11 mouse cellular contexts compared by ENCODE assay signal in genomic region chr13:89453819-89454218, GRCm38 (mm10).
"Had no signal": no experiment of that assay in that cellular context is flagged by ENCODE, and none has a peak within 500 bp of the region (broad histone marks: within the 10 kb centered on the region; RNA-seq: fewer than 3 reads in every experiment).

No protein-coding gene starts in this region.

- DNase-seq: kidney, adult 8-10 months; kidney, postnatal 25 days; layer of hippocampus, adult 9-11 months; lung, postnatal 14 days; right cerebral cortex, postnatal 14 days; thymus, postnatal 4 days had no signal

- ATAC-seq: liver, embryonic 12.5 days; midbrain, embryonic 13.5 days had no signal

- H3K9me3 ChIP-seq: limb, embryonic 13.5 days; liver, embryonic 12.5 days; lung, embryonic 15.5 days; midbrain, embryonic 13.5 days had no signal

- H3K4me2 ChIP-seq: limb, embryonic 13.5 days; liver, embryonic 12.5 days; lung, embryonic 15.5 days; midbrain, embryonic 13.5 days had no signal

- H3K4me1 ChIP-seq: limb, embryonic 13.5 days; liver, embryonic 12.5 days; lung, embryonic 15.5 days; midbrain, embryonic 13.5 days had no signal

- H3K9ac ChIP-seq: limb, embryonic 13.5 days; liver, embryonic 12.5 days; lung, embryonic 15.5 days; midbrain, embryonic 13.5 days had no signal

- H3K27ac ChIP-seq: limb, embryonic 13.5 days; liver, embryonic 12.5 days; lung, embryonic 15.5 days; macrophage; midbrain, embryonic 13.5 days had no signal

- H3K27me3 ChIP-seq: limb, embryonic 13.5 days; liver, embryonic 12.5 days; lung, embryonic 15.5 days; midbrain, embryonic 13.5 days had no signal

- H3K4me3 ChIP-seq: limb, embryonic 13.5 days; liver, embryonic 12.5 days; lung, embryonic 15.5 days; midbrain, embryonic 13.5 days had no signal

- H3K36me3 ChIP-seq: limb, embryonic 13.5 days; liver, embryonic 12.5 days; lung, embryonic 15.5 days; midbrain, embryonic 13.5 days had no signal
